Mouse (Mus musculus) NIH3T3 (cell line): ENCODE data around the gene Spsb1.

ENCODE experiments used
- DNase-seq: peaks from one replicate; pipeline ENCODE4 v3.0.0-alpha.2; 2012; ENCODE audit warnings: low read depth

The Spsb1 gene

DNA sequence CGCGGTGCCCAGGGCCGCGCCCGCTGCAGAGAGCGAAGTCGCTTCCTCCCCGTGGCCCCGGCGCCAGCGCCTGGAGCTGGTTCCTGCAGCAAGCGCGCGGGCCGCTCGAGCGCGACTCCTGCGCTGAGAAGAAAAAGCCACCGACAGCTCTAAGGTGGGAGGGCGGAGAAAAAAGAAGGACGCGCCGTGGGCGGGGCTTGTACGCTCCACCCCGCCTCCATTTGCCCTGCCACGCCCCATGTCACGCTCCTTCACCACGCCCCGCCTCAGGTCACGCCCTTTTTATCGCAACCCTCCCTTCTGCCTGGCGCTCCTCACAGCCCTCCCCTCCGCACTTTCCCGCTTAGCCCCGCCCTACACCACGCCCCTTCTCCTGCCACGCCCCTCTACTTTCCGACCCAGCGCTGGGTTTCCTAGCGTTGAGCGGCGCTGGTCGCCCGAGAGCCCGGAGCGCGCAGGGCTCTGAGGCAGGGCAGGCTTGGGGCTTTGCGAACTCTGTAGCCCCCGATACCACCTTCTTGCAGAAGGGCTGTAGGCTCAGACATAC lies at the start of gene Spsb1:
Spsb1 (minus strand) TSS at position 151 of the 547 bp plus-strand sequence.
- DNase-seq: peak; percentile 97

DNA sequence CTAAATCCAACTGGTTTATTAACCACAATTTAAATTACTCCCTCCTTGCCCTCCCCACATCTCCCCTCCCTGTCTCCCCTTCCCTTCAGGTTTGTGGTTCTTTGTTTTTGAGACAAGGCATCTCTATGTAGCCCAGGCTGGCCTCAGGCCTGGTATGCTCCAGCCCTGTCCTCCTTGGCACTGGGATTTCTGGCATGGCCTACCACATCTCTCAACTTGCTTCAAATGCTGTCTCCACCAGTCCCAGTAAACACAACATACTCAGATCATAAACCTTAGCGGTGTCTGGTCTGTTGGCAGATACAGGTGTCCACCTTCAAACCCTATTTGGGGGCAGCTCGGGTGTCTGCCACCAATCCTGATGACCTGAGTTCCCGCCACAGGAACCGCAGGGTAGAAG lies 48.8 kb upstream of the Spsb1 start:
- DNase-seq: no peak

DNA sequence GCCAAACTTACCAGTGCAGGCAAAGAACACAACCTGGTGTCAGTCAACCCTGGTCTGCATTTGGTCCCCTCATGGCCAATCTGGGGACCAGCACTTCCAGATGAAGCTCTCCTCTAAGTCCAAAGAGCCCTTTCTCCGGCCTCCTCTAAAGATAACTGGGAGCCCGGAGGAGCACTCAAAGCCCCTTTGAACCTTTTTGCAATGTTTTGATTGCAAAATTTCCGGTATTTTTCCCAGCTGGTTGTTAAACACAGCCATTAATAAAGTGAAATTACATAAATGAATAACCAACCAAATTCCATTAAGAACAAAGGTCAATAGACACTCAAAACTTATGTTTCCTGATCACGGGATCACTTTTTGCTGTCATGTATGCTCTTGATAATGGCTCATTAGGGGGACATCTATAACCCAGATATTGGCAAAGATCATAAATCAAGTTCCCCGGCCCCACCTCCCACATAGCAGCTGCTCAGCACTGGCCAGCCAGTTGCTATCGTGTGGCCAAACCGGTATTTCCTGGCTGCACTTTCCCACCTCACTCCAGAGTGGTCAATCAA lies 48.3 kb upstream of the Spsb1 start:
- DNase-seq: peak; percentile 52

DNA sequence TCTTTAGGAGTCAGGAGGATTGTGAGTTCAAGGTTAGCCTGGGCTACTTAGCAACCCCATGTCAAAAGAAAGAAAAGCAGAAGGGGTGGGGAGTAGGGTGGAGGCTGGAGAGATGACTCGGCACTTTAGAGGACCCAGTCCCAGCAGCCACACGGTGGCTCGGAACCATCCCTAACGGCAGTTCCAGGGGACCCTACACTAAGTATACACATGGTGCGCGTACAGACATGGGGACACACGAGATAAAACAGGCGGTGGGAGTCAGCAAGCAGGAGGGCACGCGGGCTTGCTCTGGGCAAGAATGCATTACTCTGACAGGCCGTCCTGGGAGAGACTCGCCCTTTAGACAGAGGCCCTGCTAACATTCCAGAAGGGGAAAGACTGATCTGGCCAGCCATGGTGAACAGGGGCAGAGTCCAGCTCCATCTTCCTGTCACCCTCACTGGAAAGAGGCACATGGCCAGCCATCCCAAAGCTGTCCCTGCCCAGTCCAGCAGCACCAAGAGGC lies 47.2 kb upstream of the Spsb1 start:
- no peak for DNase-seq

DNA sequence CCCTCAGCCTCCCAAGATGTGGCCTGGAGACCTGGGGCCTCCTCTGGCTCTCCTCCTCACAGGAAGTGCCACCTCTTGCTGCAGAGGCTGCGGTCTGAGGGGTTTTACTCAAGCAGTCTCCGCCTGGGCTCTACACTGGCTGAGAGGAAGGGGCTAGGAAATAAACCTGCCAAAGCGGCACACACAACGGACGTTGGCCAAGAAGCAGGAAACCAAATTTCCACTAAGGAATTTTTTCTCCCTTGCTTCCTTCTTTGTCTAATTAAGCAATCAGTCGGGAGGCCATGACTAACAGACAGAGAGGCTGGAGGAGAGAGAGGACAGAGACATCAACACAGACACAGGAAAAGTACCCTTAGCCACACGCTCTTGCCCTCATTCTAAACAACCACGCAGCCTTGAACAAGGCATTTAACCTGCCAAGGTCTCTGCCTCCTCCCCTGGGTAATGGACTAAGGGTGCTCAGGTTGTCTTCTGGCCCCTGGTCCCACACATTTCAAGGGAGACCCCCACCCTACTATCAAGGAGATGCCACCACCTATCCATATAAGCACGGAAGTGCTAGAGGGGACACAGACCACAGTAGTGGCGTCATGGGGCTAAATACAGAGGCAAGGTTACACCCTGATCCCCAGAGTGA lies 46.5 kb upstream of the Spsb1 start:
- no peak for DNase-seq

DNA sequence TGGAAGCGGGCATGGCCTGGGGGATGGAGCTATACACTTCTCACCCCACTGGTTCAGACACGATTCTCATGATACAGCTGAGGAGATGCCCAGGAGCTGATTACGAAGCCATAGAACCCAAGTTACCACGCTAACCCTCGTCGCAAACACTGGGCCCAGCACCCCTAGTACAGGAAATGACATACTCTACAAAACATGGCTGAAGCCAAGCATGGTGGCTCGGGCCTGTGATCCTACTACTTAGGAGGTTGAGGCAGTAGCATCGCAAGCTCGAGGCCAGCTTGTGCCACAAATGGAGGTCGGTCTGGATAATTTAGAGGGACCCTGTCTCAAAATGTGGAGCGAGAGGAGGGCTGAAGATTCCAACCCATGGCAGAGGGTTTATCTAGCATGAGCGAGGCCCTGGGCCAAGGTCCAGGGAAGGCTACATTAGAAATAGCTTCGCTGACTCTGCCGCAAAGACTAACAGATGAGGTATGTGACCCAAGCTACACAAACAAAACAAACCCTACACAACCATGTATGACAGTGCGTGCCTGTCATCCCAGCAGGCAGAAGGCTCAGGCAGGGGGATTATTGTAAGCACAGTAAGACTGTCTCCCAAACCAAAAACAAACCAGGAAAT lies 45.2 kb upstream of the Spsb1 start:
- no peak for DNase-seq

DNA sequence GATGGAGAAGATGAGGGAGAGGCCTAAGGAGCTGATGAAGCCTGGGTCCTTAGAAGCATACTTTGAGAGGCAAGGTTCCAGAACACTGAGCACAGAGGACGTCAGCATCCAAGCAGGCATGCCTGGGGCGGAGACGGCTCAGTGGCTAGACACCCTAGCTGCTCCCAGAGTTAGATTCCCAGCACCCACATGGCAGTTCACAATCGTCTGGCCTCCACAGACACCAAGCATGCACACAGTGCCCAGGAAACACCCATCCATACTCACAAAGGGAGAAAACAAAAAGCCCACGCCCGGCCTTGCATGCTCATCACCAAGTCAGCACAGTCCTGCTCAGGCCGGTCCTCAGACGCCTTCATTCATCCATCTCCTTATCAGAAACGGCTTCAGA lies 44.7 kb upstream of the Spsb1 start:
- DNase-seq: no peak

DNA sequence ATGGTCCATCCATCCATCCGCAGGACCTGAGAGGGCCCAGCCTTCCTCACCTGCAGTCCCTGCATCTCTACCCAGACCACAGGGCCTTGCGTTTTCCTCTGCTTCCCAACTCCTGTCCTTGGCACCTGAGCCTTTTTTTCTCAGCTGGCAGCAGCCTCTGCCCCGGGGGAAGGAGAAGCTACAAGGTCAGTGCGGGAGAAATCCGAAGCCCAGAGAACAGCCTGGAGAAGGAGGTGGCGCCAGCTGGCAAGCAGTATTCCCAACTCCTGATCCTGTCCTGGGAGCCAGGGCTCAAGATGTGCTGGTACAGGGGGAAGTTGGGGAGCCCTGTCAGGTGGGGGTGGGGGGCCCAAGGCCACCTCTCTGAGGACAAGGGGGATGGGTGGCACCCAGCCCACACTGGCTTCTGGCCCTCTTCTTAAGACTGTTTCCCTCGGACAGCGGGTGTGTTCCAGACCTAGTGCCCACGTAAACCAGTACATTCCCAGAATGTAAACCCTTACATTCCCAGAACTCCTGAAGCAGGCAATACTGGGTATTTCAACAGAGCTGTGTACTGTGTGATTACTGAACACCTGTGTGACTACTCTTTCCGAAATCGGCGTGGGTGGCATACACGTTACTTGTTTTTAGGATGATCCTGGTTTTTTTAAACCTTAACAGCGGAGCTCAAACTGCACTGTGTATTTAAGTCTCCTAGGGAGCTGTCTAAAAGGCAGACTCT lies 44.1 kb upstream of the Spsb1 start:
- DNase-seq: peak; percentile 42

DNA sequence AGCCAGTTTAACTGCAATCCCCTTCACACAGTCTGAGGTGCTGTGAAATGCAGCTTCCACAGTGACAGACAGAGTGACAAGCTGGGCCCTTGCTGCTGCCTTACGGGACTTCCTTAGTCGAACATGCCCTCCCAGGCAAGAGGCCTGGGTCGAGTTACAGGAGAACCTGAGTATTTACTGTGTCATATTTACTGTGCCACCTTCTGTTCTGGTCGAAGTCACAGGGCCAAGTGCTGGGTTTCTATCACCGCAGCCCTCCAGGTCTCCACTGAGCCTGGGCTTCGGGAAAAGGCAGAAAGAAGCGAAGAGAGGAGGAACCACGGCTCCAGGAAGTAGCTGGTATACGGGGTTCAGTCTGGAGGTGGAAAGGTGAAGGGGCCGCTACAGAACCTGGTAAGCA lies 43.2 kb upstream of the Spsb1 start:
- no peak for DNase-seq

DNA sequence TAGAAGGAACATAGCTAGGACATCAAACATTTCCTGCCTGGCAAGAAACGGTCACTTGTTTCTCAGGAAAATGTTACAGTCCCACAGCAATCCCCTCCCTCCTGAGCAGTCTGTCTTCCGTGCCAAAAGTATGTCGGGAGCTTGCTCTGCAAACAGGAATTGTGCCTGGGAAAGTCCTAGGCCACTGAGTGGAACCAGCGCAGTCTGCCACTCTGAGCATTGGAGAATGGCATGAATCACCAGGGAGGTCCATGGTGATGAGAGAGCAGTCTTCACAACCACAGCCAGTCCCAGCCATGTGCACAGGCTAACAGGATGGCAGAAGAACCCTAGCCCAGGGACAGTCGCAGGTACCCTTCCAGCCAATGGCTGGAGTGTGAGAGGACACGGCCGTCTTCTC lies 41.6 kb upstream of the Spsb1 start:
- DNase-seq: no peak

DNA sequence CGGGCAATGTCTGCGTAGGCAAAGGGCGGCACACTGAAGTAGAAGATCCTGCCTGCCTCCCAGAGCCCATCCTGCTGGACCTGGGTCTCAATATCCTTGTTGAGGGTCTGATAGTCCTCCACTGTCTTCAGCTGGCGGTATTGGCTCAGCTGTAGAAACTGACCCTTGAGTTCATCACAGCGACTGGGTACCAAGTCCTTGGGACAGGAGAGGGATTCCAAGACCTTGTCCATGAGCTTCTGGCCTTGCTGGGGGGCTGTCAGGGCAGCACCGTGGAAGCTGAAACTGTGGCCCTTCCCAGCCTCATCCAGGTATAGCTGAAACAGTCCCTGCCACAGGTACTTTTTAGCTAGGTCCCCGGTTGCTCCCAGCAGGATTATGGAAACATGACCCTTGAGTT lies 41.1 kb upstream of the Spsb1 start:
- DNase-seq: no peak

DNA sequence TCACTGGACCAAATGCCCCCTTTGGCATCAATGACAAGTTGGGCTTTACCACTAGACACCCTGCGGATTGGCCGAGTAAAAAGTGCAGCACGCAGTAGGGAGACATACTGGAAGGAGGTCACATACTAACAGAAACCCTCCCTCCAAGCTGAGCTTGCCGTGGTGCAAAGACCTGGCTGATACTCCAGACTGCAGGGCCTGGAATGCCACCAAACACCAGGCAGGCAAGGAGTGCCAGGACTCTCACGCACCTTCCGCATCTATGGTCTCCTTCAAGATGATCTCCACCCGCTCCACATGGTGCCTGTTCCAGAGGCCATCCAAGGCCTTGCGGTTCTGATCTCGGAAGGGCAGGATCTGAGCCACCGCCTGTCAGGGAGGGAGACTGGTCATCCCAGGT lies 39.4 kb upstream of the Spsb1 start:
- no peak for DNase-seq

DNA sequence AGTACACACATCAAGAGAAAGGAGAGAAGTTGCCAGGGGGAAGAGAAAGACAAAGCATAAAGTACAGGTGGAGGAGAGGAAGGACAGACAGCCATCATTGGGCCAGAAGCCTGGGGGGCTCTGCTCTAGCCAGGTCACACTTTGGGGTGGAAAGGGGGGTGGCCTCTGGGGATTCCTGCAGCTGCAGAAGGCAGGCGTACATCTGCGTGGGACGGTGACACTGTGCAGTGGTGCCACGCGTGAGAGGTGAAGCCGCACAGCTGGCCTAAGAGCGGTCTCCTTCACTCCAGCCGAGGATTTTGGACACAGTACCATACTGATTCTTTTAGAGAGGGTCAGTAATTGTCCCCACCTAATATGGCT lies 37.8 kb upstream of the Spsb1 start:
- no peak for DNase-seq

DNA sequence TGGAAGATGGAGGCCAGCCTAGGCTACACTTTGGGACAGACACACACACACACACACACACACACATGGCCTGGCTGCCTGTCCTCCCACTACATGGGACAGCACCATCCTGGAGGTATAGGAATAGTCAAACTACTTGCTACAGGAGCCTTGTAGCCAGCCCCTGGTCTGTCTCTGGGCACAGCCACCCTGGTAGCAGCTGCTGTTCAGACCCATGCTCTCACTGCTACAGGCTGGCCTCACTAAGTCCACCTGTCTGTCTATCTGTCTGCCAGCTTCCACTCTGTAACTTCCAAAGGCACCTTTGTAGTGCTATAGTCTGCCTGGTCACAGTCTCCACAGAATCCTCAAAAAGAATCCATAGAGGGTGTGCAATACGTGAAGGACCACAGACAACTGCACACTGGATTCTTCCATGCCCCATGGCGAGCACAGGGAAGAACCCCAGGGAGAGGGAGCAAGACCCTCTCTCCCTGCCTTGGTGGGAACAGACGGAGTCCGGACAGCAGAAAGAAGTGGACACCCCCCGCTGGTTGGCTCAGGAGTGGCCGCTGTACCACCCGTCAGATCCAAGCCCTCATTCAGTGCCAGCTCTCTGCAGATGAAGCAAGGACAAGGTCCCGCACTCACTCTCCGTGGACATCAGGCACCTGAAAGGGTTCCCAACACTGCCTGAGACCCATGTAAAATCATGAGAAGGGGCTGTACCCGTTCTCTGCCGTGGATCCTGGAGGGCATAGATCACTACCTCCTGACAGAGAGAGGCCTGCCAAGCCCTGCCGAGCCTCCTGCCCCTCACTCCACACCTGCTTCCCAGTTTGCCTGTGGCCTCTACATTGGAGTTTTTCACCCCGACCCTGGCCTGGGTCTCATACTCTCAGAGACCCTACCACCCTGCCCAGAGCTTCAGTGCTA lies 37.2 kb upstream of the Spsb1 start:
- no peak for DNase-seq

DNA sequence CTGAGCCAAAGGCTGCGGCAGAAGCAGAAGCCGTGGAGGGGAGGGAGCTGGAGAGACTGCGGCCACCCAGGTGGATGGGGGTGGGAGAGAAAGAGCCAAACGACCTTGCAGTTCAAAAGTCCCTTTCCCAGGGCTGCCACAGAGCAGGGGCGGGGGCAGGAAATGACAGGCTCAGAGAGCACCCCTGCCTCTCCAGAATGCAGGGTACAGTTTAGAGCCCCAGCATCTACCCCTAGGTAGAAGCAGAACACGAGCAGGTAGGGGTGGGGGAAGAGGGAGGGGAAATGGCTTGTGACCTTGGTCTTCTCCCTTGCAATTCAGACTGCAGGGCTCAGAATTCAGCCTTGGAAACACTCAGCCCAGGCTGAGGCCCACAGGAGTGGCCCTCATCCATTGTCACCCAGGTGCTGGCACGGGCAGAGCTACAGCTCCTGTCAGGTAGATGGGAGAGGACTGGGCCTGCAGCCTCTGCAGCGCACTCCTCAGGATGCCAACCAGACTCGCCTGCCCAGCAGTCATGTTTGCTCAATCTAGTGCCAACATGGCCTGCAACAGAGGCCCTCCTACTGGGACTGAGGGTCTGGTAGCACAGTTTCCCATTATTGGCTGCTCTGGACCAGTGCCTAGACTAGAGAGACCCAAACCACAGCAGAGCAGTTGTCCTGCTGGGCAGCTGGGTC lies 36.3 kb upstream of the Spsb1 start:
- DNase-seq: no peak

DNA sequence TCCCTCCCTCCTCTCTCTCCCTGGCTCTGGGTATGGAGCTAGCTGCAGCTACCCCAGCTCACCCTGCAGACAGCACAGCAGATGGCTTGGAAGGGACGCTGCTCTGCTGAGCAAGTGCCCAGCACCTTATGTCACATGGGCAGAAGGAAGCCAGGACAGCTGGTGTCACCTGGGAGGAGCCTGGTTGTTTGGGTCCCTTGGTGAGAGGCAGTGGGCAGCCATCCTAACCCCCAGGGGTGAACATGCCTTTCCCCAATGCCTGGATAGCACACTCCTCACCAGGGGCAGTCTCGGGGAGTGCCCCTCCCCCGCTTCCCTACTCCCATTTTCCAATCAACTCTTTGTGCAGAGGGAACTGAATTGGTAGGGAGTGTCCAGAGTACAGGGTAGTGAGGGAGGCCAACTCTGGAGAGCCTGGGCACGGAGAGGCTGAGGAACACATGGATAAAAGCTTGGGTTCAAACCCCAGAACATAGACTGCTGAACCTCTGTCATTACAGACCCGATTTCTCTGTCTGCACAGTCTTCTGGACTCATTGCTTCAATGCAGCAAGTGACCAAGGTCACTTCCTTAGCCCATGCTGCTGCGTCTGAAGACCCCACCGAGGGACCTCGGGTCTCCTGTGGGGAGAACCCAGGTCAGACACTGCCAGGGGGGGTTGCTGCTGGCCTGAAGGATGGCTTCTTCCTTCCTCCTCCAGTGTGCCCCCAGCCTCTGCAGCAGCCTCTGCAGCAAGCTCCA lies 35.5 kb upstream of the Spsb1 start:
- DNase-seq: peak; percentile 76

DNA sequence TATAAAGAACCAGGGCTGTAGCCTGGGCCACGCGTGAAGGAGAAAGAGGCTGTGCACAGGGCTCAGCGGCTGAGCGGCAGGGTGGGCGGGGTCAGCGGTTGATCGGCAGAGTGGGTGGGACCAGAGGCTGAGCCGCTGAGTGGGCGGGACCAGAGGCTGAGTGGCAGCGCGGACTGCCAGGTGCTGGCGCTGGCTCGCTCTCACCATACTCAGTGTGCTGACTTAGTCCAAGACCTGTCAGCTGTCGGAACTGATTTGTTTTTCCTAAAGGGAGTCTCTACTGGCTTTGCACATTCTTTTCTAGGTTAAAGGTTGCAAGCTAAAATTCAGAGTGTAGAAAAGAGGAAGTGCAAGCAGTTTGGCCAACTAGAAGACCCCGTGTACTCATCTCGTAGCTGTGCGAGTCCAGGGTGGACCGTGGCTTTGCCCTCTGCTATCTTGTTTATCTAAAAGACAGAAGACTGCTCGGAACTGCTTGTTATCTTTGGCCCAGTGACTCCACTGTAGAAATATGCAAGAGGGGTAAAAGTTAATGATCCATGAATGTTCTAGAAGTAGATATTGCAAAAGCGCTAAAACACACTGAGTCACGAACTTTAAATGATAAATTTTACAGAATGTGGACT lies 34.2 kb upstream of the Spsb1 start:
- DNase-seq: peak; percentile 96

DNA sequence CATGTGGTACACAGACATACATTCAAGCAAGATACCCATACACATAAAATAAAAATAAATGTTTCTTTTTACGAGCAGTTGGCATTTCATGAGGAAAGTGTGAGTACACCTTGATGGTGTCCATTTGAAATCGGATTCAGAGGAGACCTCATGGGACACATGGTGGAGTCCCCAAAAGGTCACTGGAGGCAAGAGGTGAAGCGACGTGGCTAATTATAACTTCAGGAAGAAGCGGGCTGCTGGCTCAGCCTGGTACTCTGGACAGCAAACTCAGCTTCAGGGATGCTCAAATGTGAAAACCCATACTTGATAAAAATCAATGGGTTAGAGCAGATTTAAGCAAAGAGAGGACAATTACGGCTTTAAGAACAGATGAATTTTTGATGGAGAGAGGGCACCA lies 33.5 kb upstream of the Spsb1 start:
- no peak for DNase-seq

DNA sequence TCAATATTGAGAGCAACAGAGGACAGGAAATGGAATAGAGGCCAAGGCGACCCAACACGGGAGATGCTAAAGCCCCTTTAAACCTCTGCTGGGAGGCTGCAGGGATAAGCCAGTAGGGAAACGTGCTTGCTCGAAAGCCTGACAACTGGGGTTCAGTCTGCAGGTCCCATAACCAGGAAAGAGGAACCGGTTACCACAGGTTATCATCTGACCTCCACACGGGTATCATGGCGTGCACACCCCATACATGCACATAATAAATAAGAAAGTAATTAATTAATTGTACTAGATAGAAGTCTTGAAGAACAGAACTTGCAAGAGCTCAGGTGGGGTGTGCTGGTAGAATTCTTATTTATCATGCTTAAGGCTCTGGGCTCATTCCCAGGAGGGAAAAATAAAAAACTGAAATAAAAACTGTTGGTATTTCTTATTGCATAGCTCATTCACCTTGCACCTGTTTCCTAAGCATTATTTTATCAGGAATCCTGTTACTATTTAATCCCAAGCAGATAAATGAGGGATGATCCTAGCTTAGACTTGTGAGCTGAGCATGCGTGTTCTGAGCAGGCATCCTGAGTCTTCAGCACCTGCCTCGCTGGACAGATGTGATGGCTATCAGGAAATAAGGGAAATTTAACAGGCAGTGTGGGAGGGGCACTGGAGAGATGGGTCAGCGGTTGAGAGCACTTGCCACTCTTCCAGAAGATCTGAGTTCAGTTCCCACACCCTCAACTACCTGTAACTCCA lies 32.0 kb upstream of the Spsb1 start:
- DNase-seq: no peak
